Mouse (Mus musculus): ENCODE measurements around the gene Zg16.
"Not testable (repeated sequence)": the region's sequence is repeated elsewhere in the genome, so short reads cannot be mapped to it uniquely, and the experiment has no call there.

The Zg16 gene

DNA sequence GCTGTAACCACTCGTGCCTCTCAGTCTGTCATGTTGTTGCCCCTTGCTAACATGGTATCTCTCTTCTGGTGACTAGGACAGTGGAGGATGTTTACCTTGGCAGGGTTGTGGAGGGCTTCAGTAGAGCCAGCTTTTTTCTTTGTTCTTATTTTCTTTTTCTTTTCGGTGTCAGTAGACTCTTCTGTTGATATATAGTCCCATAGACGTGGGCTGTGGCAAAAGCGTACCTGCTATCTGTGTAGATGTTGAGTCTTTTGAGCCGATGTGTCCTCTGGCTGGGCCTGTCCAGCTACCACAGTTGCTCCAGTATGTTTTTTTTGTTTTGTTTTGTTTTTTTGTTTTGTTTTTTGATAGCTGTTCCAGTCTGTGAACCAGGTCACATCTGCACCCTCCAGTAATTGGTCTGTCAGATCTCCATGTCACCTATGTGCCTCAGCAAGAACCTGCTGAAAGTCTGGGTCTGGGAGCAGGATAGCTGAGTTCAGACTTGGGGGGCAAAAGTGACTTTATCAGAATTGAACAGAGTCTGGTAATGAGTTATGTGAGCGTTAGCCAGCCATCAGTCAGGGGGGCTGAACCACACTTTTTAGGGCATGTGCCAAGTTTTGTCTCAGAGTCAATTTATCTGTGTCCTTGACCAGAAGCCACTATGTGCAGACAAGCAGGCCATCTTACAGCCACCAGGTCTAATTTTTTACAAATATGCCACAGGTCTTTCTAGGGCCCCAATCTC, at the start of gene Zg16:
TSS of gene Zg16 (minus strand) at position 51 of the 733 bp plus-strand sequence.
- DNase-seq (ENCODE audit: low read depth): not testable (repeated sequence)

DNA sequence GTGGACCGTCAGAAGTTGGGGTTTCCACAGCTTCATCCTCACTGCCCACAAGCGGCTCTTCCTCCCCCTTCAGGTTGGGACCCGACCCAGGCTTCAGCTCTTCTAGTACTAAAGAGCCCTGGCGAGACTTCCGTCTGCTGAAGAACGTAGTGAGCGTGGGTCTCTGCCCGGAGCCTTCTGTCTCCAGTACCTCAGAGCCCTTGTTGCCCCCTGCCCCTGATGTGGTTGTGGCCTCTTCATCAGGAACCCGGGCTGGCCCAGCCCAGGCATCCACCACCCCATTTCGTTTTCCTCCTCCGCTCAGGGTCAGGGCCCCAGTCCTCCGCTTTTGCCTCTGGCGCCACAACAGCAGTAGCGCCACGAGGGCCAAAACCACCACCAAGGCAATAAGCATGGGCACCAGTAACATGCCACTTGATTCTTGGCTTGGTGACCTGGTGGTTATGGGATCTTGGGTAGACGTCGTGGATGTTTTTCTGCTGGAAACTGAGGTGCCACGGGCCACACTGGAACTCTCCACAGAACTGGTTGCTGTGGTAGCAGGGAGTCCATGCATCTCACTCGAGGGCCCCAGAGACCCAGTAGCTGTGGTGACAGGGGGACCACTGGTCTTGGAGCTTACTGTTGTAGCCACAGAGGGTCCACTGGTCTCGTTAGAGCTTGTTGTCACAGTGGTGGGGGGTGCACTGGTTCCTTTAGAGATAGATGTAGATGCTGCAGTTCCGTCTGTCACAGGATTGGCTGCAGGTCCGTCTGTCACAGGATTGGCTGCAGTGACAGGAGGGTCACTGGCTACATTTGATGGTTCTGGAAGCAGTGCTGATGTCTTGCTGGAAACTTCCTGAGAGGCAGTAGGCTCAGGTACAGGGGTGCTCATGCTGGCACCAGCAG, 49.3 kb upstream of the Zg16 start:
- no peak for DNase-seq (ENCODE audit: low read depth)

DNA sequence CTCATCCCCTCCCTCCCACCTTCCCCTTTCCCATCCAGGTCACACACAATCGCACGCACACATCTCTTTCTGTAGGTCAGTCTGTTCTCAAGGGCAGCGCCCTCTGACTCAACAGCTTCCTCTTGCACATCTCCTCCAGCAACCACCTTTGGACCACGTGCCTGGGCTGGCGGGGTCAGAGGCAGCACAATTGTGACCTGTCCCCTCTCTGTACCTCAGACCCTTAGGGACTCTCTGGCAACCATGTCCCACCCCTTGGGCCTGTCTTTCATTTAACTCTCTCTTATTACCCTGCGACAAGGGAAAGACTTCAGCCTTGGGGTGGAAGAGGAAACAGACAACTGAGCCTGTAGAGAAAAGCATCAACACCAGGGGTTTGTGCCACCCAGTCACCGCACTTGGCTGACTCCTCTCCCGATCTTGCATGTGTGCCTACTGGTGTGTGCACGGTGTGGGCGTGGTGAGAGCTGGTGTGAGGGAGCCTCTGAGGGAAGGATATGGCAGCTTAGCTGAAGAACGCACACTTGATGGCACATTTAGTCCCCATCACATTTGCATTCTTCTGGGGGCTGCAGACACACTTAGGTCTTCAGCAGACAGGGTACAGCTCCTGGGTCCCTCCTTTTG, 47.8 kb upstream of the Zg16 start:
- no peak for DNase-seq (ENCODE audit: low read depth)

DNA sequence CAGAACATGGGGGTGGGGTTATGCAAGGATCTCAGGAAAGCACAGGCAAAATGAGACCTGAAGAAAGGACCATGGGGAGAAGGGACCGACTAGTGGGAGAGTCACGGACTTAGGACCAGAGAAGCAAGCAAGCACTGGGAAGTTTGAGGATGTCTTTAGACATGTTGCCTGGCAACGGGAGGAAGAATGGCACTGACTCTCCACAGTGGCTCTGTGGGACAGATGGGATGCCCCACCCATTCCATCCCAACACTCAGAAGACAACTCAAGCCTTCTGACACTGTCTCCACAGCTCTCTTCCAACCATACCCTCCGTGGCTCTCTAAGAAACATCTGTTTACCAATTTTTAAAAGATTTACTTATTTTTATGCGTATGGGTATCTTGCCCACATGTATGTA, 46.0 kb upstream of the Zg16 start:
- DNase-seq (ENCODE audit: low read depth): no peak

DNA sequence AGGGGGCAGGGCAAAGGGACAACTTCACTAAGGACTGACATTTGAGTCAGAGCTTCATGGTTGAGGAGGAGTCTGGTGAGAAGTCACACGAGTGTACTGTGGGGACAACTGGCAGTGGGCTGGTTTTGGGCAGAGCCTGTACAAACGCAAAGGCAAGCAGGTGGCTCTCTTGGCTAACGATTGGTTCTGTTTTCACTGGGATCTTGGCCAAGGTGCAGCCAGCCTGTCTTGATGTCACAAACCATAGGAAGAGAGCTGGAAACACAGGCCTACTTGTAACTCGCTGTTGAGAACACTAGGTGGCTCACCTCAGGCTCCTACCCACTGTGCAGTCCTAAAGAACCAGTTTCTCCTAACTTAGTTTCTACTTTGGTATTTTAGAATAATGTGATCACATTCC, 42.5 kb upstream of the Zg16 start:
- DNase-seq (ENCODE audit: low read depth): peak; percentile 77

DNA sequence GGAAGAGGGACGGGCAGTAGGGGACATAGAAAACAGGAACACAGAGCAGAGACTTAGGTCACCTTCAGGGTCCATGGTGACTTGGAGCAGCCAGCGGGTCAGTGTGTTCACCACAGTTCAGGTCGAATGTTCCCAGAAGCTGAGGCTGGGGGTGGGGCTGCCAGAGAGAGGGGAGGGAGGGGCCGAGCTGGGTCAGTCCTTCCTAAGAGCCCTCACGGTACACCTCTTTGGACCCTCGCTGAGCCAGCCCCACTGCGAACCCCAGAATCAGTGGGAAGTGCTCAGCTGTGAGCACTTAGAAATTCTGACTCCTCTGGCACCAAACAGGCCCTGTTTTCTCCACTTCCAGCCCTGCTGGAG, 34.8 kb upstream of the Zg16 start, which contains the start of gene Qprt:
TSS of gene Qprt (minus strand) at position 316 of the 360 bp plus-strand sequence.
- no peak for DNase-seq (ENCODE audit: low read depth)

DNA sequence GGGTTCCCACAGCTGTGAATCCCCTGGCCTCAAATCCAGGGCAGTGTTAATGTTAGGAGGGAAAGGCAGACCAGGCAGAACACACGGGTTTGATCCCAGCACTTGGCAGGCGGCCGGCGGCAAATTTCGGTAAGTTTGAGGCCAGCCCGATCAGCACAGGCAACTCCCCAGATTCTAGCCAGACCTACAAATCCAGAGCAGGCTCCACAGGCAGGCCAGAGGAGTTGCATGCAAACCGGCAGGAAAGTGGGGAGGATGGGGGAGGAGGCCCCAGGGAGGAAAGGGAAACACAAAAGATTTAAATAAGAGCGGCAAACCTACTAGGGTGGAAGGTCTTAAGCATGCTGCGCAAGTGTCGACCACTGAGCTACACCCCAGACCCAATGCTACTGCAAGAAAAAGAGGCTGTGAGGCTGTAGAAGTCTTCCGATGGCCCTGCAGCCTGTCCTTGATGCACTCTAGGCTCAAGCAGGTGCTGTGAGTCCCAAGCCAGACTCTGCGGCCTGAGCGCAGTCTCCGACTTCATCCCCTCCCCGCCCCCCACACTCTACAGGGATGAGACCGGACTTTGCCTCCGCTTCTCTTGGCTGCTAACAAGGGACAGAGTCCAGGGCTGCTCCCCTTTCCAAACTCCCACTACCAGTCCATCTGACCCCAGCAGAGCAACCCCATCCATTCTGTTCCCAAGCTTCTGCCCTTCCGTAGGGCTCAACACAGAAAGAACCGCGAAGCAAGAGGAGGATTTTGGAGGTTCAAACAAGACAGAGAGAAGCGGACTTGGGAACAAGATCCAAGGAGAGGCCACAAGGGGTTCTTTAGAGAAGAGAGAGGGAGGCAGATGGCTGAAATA, 34.2 kb upstream of the Zg16 start:
- DNase-seq (ENCODE audit: low read depth): no peak

DNA sequence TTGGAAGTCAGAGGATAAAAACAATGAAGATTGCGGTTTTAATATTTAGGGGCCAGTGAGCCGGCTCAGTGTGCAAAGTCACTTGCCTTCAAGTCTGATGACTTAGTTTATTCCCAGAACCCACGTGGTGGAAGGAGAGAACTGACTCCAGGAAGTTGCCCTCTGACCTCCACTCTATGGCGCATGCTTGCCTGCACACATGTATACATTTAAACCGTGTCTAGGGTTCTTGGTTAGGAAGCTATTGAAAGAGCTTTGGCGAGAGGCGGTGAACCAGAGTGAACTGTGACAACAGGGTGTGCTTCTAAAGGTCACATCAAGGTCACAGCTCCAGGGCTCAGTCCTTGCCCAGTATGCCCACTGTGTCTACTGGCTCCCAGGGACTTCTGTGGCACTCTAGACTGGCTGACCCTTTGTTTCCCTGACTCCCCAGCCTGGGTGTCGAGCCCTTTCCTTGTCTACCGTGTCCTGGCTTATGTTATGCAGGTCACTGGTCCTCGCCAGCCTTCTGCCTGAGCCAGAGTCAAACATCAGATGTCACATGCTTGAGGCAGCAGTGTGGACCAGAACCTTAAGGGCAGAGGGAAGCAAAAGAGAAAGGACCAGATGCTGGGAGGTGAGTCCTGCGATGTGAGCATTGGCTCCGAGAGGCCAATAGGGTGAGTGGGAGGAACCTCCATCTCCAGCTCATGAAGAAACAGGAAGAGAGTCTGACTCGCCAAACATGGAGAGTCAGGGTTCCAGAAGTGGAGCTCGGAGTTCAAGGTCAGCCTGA, 31.7 kb upstream of the Zg16 start:
- no peak for DNase-seq (ENCODE audit: low read depth)

DNA sequence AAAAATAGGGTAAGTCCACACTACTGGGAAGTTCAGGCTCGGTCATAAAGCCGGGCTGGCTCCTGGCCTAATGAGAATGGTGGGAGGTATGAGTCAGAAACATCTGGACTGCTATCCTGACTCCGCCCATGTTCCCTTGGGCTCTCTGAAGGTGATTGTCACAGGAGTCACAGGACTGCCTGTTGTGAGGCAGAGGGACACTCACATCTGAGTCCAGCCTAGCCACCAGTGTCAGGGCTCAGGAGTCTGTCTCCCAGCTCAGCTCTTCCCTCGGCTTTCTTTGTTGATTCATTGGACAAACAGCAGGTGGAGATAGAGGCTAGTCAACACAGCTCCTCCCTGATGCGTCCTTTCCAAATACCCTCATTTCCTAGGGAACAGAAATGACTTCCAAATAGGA, 30.8 kb upstream of the Zg16 start:
- peak; percentile 76 for DNase-seq (ENCODE audit: low read depth)

DNA sequence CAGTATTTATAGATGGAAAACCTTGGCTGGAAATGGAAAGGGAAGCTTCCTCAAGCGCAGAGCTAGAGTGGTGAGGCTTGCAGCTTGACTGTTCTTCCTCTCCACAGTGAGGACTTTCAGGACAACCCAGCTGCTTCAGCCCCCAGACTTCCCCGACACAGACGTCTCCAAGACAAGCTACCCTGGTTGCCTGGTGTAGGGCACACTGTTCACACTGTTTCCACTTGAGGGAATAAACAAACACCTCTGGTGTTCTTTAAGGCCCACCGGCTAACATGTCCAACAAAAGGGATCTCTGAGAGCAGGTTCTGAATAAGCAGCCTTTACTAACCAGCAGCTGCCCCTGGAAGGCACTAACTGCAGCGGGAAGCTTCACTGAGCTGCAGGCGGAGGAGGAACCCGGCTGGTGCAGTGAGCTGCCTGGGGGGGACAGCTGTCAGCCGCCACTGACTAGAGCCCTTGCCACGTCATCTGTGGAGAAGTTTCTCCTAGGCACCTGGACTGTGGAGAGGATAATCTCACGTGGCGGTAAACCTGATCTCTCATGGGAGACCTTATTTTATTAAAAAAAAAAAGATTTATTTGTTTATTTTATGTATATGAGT, 29.3 kb upstream of the Zg16 start:
- DNase-seq (ENCODE audit: low read depth): no peak

DNA sequence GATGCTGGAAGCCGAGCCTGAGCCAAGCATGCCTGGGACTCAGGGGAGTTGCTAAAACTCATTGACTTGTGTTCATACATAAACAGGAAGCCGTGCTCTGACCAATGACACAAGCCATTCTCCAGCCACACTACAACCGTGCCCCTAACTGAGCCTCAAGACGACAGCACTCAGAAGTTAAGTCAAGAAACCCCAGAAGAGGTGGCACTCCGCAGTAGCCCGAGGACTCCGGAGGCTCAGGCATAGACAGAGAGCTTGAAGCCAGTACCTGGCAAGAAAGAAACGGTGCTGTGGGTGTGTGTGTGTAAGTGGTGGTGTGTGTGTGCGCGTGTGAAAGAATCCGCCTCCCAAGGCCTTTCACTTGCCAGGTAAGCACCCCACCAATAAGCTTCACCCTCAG, 27.8 kb upstream of the Zg16 start:
- DNase-seq (ENCODE audit: low read depth): no peak

DNA sequence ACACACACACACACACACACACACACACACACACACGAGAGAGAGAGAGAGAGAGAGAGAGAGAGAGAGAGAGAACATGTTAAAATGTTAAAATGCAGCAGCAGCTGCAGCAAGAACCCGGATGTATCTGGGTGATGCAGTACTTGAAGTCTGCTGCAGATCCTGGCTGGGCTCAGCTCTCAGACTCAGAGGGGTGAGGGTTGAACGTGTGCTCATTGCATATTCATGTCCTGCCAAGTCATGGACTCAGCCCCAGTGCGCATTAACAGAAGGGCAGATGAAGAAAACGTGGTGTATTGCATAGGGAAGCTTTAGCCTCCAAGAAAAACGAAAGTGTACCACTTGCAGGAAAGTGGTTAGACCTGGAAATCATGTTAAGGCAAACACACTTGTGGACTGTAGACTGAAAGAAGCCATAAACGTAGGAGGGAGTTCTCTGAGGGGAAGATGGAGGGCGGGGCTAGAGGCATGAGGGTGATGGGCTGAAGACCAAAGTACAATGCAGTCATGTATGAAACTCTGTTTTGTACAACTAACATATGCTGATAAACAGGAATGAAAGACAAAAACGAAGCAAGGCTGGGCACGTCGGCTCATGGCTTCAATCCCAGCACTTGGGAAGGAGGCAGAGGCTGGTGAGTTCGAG, 26.6 kb upstream of the Zg16 start:
- DNase-seq (ENCODE audit: low read depth): peak; percentile 72

DNA sequence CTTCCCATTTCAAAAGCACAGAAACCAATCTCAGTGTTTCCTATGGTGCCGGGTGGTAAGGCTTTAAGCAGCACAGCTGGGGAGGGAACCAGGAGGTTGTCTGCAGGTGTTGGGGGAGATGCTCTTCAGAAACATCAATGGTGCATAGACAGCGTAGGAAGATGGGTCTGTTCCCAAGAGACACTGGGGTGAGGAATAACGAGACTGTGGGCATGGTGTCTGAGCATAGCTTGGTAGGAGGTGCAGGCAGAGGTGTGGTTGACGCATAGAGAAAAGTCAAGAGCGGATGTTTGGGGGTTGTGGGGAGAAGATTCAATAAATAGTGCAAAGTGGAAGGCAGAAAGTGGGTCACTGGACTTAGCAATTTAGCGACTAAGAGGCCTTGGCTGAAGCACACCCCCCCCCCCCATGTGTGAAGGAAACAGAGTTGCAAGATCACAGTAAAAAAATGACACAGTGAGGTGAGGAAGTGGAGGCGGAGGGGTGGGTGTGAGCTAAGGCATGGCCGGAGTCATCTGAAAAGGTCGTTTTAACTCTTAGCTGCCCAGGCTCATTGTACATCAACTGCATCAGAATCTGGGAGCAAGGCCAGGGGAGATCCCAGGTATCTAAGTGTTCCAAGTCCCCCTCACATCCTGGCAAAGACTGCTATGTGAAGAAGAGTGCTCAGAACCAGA, 25.9 kb upstream of the Zg16 start:
- DNase-seq (ENCODE audit: low read depth): peak; percentile 13

DNA sequence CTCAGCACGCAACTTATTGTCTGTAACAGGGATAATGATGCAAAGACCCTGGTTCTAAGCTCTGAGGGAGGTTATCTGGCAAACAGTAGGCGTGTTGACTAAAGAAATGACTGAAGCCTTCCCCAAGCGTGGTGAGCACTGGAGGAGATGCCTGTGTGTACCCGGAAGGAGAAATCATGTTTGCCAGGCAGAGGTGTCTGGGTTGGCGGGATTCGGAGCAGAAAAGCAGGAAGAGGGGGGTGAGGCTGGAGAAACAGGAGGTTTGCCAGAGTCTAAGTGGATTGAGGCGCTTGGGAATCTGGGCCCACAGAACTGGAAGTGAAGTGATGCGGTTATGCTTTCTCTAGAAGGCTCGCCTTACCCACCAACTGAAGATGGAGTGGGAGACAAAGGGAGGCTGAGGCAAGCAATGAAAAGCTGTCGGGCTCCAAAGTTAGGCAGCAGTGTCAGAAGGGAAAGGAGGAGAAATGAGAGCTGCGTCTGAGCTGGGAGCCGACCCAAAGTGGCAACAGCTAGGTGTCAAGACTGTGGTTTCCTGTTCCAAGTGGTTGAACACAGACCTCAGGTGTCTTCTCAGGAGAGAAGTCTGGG, 25.2 kb upstream of the Zg16 start:
- DNase-seq (ENCODE audit: low read depth): no peak

DNA sequence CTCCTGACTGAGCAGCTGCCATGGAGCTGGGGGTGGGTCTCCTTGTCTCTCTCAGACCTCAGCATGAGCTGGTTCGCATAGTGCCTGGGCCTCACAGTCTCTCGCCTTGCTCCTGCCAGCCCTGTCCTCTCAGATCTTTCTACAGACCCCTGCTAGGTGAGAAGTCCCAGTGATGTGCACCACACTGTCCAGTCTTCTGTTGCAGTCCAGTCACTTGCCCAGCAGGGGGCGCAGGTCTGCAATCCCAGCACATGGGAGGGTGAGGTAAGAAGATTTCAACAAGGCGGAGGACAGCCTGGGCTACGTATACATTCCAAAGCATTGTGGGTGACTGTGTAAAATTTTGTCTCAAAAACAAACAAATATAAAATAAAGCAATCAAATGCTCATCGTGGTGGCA, 24.3 kb upstream of the Zg16 start:
- DNase-seq (ENCODE audit: low read depth): peak; percentile 70

DNA sequence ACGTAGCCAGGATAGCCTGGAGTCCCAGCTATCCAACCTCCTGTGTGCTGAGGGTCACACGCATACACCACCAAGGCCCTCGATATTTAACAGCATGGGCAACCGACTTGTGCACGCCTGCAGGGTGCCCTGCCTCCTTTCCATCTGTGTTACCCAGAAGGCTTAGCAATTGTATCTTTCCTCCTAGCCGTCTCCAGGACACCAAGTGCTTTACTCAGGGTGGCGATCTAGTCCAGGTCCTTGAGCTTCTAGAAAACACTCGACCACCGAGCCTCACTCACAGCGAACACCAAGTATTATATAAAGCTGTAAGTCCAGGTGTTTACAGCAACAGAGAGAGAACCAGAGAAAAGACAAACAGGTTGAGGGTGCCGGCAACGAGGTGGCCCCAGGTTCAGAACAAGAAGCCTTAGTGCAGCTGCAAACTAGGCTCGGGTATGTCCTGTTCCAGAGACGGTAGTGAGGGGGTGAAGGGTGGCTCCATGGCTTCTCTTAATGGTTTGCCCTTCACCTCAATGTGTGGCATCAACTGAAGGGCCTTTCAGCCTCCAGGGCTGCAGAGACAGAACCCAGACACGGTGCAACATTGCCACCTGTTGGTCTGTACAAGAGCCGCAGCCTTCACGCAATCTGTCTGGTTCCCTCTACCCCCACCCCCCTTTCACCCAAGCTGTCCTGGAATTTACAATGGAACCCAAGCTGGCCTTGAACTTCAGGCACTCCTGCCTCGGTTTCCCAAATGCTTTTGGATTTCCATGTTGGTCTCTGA, 23.3 kb upstream of the Zg16 start:
- peak; percentile 86 for DNase-seq (ENCODE audit: low read depth)

DNA sequence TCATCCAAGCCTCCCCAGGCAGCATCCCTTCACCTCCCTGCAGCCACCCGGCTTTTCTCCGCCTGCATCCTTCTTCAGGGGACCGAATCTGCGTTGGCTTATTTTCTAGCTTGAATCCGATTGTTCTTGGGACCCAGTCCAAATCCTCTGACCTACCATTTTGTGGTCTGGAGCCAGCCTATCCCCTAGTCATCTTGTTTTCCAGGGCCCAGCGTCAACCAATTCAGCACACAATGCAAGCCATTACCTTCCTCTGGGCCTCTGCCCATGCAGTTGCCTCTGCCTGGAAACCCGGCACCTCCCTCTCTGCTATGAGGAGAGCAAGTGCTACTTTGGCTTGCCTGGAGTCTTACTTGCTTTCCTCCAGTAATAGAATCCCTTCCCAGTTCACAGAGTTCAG, 18.4 kb upstream of the Zg16 start:
- DNase-seq (ENCODE audit: low read depth): no peak

DNA sequence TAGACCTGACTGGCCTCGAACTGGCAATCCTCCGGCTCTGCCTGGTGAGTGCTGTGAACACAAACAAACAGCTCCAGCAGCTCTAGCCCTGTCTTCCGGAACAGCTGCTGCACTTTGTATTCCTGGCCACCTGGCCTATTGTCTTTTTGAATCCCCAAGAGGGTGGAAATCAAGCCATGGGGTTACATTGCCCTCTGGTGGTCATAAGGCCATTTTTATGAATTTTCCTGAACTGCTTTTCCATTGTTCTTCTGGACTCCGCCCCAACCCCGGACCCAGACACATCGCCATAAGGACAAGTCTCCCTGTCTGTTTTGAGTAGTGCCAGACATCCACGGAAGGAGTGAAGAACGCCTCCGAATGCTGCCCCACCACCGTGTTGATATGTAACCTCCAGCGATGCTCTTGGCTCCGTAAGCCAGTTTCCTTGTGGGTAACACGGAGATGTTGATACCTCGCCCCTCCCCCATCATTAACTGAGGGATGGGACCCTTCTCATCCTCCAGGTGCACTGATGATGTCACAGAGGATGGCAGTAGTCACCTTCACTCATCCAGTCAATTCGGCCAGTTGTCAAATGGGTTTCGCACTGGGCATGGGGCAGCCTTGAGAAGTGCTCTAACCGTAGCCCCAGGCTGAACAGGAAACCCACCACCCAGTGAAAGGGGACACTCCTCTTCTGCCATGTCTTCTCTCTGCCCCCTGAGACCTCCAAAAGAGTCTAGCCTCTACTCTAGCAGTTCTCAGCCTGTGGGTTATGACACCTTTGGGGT, 17.6 kb upstream of the Zg16 start:
- peak; percentile 87 for DNase-seq (ENCODE audit: low read depth)
